Mouse (Mus musculus) kidney, postnatal 0 days (tissue): Measurements from ENCODE around the gene Dut. TPM values are rescaled to one million over a fixed set of nuclear protein-coding genes. Genes with fewer than 3 reads are reported as not detected.

Experiments used
- ATAC-seq: fragments of 200-750 bp; cut with Nextera tagmentation; replicated peaks from 2 replicates; pipeline ENCODE4 v1.8.0; 2017; ENCODE audit warnings: low read depth, moderate number of reproducible peaks, moderate TSS enrichment, moderate library complexity; ENCODE audit not compliant: low FRiP score
- DNase-seq: peaks from one replicate; pipeline ENCODE4 v3.0.0-alpha.2; 2016; ENCODE audit warnings: low spot score
- H3K27ac ChIP-seq: fragments of 300-500 bp; sonication (generic); 2 replicates; pipeline ENCODE4 v1.5.1; 2014; ENCODE audit warnings: mild to moderate bottlenecking
- H3K27me3 ChIP-seq: fragments of 300-500 bp; sonication (generic); 2 replicates; pipeline ENCODE4 v1.6.1; 2014; ENCODE audit warnings: low read length, mixed read lengths; ENCODE audit not compliant: insufficient read depth
- H3K36me3 ChIP-seq: fragments of 300-500 bp; sonication (generic); 2 replicates; pipeline ENCODE4 v1.6.1; 2014; ENCODE audit warnings: low read length, mixed read lengths; ENCODE audit not compliant: insufficient read depth
- H3K4me1 ChIP-seq: fragments of 300-500 bp; sonication (generic); replicated peaks from 2 replicates; pipeline ENCODE4 v1.6.1; 2014; ENCODE audit warnings: antibody characterized with exemption, low read length, mixed read lengths; ENCODE audit not compliant: insufficient read depth
- H3K4me2 ChIP-seq: fragments of 300-500 bp; sonication (generic); 2 replicates; pipeline ENCODE4 v1.6.1; 2014; ENCODE audit warnings: mild to moderate bottlenecking, low read length, moderate library complexity, mixed read lengths
- H3K4me3 ChIP-seq: fragments of 300-500 bp; sonication (generic); replicated peaks from 2 replicates; pipeline ENCODE4 v1.5.1; 2014; ENCODE audit warnings: low read depth, low read length
- H3K9ac ChIP-seq: fragments of 300-500 bp; sonication (generic); 2 replicates; pipeline ENCODE4 v1.6.1; 2014; ENCODE audit warnings: low read depth, low read length
- H3K9me3 ChIP-seq: fragments of 300-500 bp; sonication (generic); replicated peaks from 2 replicates; pipeline ENCODE4 v1.6.1; 2016; ENCODE audit warnings: low read length, inconsistent platforms, mixed read lengths
- CTCF ChIP-seq: IDR thresholded peaks from 2 replicates; pipeline ENCODE4 v1.5.1; 2016; ENCODE audit warnings: antibody characterized with exemption, low read depth, mild to moderate bottlenecking, moderate library complexity
- WGBS: fragments of 180-500 bp; shearing (Covaris S2); extraction: QIAGEN DNeasy Blood & Tissue Kit; methylation state at CpG from one replicate; pipeline ENCODE4 v1.1.7; 2014; 5-methylcytosine and 5-hydroxymethylcytosine counted together
- polyA plus RNA-seq: library from polyadenylated mRNA; unstranded; fragments of >200 nt; fragmentation: Nextera tagmentation; extraction: Ambion mirVana; gene quantifications from 2 replicates; pipeline ENCODE4 v1.2.1, GENCODE M21; 2015

Dut gene
- polyA plus RNA-seq, 1 experiment from 2014 or later = 133 TPM

DNA sequence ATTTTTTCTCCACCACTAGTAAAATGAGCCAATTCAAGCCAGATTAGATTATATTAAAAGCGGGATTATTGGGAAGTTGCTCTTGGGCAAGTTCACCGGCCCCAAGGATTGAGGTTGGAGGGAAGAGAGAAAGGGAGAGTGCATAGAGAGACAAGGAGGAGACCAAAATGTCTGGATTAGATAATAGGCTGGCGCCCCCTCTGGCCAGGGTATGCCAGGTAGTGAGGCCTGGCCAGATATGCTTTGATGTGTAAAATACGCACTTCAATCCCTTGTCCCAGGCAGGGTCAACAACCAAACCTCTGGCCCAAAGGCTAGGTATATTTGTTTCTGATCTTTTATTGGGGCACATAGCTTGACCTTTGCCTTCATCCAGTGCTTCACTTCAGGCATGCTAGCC is 4.8 kb downstream of the Dut start:
- H3K4me3 ChIP-seq = no peak overlapping the region
- ATAC-seq (no peak), DNase-seq (no peak)
- 88% methylated on average over 4 of the region's 4 CpGs for WGBS
- no peak overlapping the region for H3K27ac ChIP-seq
- no peak overlapping the region for H3K9ac ChIP-seq
- H3K36me3 ChIP-seq = peaks cover 18% of the 10 kb centered on the region; the same call in 1 of the 2 replicates
- H3K27me3 ChIP-seq = no peaks in the 10 kb centered on the region
- TF ChIP-seq CTCF = no peak; the same call in 1 of the 2 replicates
- H3K9me3 ChIP-seq = no peaks in the 10 kb centered on the region
- no peak overlapping the region for H3K4me2 ChIP-seq
- H3K4me1 ChIP-seq = no peaks in the 10 kb centered on the region

DNA sequence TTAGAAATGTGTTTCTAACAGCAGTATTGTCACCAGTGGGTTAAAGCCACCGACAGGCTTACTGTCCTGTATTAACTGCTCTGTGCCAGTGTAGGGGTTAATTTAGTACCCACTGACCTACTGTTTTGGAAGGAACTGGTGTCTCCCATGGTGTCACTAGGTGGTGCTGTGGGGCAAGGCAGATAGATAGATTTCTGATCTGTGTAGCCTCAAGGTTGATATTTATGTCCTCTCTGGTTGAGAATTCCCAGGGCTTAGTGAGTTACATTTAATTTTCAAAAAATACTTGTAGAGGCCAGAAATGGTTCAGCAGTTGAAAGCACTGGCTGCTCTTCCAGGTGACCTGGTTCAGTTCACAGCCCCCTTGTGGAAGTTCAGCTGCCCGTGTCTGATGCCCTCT is 5.3 kb downstream of the Dut start:
- WGBS = 45% methylated on average over 2 of the region's 2 CpGs
- Histone ChIP-seq H3K4me1 (no peaks in the 10 kb centered on the region), H3K27me3 (no peaks in the 10 kb centered on the region), H3K4me3 (no peak overlapping the region), H3K4me2 (no peak overlapping the region), H3K27ac (no peak overlapping the region), H3K36me3 (peaks cover 23% of the 10 kb centered on the region; the same call in 1 of the 2 replicates), H3K9ac (no peak overlapping the region), H3K9me3 (no peaks in the 10 kb centered on the region)
- peak; percentile 64 for DNase-seq
- TF ChIP-seq CTCF = peak; percentile 67
- no peak for ATAC-seq

DNA sequence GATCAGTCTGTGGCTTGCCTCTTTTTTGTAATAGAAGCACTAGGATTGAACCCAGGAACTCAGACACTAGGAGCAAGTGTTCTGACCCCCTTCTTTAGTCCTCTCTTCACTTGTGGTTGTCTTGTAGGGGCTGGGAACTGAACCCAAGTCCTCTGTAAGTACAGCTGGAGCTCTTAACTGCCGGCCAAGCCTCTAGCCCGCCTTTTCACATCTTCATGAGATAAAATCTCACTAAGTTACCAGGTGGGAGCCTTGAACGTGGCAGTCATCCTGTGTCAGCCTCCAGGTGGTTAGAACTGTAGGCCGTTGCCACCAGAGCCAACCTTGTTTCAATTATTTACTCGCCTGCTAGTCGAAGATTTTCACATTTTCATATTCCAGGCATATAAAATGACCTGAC is 6.7 kb downstream of the Dut start:
- no peak overlapping the region for H3K27ac ChIP-seq
- no peak for ATAC-seq
- no peaks in the 10 kb centered on the region for H3K4me1 ChIP-seq
- H3K27me3 ChIP-seq = no peaks in the 10 kb centered on the region
- H3K4me2 ChIP-seq = no peak overlapping the region
- WGBS = 94% methylated on average over 6 of the region's 6 CpGs
- no peaks in the 10 kb centered on the region for H3K9me3 ChIP-seq
- no peak for DNase-seq
- no peak for TF ChIP-seq CTCF
- H3K4me3 ChIP-seq = no peak overlapping the region
- H3K36me3 ChIP-seq = peaks cover 32% of the 10 kb centered on the region
- H3K9ac ChIP-seq = no peak overlapping the region

DNA sequence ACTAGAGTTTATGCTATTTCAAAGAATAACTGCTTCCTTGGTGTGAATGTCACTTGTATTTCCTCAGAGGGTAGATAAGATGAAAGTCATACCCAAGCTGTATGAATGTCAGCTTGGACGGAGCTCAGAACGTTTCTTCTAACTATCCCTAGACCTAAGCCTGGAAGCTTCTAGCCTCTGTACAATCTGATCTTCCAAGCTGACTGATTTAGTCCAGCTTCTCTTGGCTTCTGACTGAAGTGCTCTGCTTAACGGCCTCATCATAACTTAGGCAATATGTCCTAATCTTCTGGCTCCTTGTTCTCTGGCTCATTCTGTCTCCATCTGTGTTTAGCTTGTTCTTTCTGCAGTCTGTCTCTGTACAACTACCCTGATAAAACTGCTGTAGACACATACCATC is 7.6 kb downstream of the Dut start:
- H3K4me3 ChIP-seq = no peak overlapping the region
- H3K4me1 ChIP-seq = no peaks in the 10 kb centered on the region
- WGBS = 91% methylated on average over 3 of the region's 3 CpGs
- no peak overlapping the region for H3K9ac ChIP-seq
- DNase-seq = no peak
- no peak overlapping the region for H3K4me2 ChIP-seq
- peaks cover 32% of the 10 kb centered on the region for H3K36me3 ChIP-seq
- no peak overlapping the region for H3K27ac ChIP-seq
- no peak for TF ChIP-seq CTCF
- no peaks in the 10 kb centered on the region for H3K27me3 ChIP-seq
- H3K9me3 ChIP-seq = no peaks in the 10 kb centered on the region
- no peak for ATAC-seq

DNA sequence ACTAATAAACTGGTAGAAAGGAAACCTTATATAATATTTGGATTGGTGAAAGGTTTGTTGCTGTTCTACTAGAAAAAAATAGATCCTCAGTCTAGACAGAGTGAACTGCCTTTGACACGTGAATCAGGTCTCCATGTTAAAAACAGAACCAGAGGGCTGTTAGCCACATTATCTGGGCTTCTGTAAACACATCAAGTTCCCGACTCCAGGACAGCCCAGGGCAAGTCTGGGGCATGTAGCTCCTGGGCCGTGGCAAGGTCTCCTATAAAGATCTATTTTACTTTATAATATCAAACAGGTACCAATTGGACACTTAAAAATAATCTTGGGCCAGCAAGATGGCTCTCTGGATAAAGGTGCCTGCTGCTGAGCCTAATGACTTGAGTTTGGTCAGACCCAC is 8.9 kb downstream of the Dut start:
- H3K36me3 ChIP-seq = peaks cover 32% of the 10 kb centered on the region
- WGBS = 75% methylated on average over 3 of the region's 3 CpGs

DNA sequence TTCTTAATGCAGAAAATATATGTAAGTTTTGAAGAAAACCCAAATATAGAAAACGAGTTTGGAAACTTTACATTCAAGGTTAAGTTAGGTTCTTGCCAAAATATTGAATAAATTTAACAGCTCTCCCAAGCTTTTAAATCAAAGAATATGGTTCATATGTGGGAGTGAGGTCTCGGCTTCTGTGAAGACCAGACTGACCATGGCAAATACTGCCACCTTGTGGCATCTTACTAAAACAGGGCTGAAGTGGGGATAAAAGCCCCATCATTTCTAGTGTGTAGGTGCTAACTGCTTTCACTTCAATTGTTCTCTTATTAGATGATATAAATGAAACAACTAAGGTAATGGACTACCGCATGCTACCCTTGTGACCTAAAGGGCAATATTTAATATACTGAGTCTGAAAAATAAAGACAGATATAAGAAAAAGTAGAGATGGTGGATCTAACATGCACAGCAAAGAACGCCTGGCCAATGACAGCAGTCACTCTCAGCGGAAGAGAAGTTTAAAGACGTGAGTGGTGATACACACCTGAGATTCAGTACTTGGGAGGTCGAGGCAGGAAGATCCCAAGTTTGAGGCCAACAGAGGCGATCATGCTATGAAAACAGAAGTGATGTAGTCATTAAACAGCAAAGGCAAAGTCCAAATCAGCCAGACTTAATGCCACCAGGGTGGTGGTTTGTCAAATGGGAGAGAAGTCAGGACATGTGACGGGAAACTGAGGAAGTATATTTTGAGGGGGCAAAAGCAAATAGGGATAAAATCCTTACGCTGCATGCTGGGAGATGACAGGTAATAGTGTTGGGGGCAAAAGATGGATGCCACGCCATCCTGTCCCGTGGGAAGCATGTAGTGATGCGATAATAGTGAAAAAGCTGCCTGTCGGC is 12.5 kb downstream of the Dut start:
- Histone ChIP-seq H3K4me3 (no peak overlapping the region), H3K4me1 (no peaks in the 10 kb centered on the region), H3K9ac (no peak overlapping the region), H3K9me3 (no peaks in the 10 kb centered on the region), H3K27me3 (no peaks in the 10 kb centered on the region), H3K36me3 (peaks cover 21% of the 10 kb centered on the region), H3K4me2 (no peak overlapping the region), H3K27ac (no peak overlapping the region)
- ATAC-seq = no peak
- 83% methylated on average over 14 of the region's 14 CpGs for WGBS
- DNase-seq = peak; percentile 72
- peak; percentile 74 for TF ChIP-seq CTCF

More for the DNA sequence above, 8.9 kb downstream of the Dut start:
- no peak for TF ChIP-seq CTCF
- Histone ChIP-seq H3K27me3 (no peaks in the 10 kb centered on the region), H3K4me1 (no peaks in the 10 kb centered on the region), H3K9ac (no peak overlapping the region), H3K4me3 (no peak overlapping the region), H3K27ac (no peak overlapping the region), H3K9me3 (no peaks in the 10 kb centered on the region), H3K4me2 (no peak overlapping the region)
- no peak for ATAC-seq
- DNase-seq = no peak

DNA sequence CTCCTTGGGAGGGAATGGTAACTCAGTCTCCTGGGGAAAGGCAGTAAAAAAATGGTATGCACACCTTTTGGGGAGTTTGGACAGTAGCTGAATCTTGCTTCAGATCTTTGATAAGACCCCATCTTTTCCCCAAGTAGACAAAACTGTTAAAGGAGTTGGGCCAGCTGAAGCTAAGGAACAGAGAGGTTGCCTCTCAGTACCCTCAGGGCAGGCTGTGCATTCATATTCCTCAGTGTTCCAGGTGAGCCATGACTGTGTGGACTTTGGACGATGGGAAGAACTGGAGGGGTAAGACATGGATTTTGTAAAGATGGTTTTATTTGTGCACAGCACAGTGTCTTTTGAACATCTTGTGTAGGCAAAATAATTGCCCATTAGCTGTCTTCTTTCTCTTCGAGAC is 13.3 kb downstream of the Dut start:
- no peak for TF ChIP-seq CTCF
- no peaks in the 10 kb centered on the region for H3K27me3 ChIP-seq
- H3K9me3 ChIP-seq = no peaks in the 10 kb centered on the region
- H3K36me3 ChIP-seq = peaks cover 18% of the 10 kb centered on the region
- no peak overlapping the region for H3K9ac ChIP-seq
- DNase-seq = no peak
- no peak for ATAC-seq
- H3K4me1 ChIP-seq = no peaks in the 10 kb centered on the region
- 83% methylated on average over 2 of the region's 2 CpGs for WGBS
- no peak overlapping the region for H3K27ac ChIP-seq
- no peak overlapping the region for H3K4me3 ChIP-seq
- H3K4me2 ChIP-seq = no peak overlapping the region
